ENCODE assay signal across 21 mouse cellular contexts in genomic region chr15:31454861-31455295, GRCm38 (mm10). TPM values are rescaled to one million over a fixed set of nuclear protein-coding genes. Genes with fewer than 3 reads are reported as not detected.
DNase-seq lines count a peak whose midpoint lies in the region; ATAC-seq and TF ChIP-seq lines count a peak whose summit lies in the region.
"Had no signal": no experiment of that assay in that cellular context is flagged by ENCODE, and none has a peak within 500 bp of the region (broad histone marks: within the 10 kb centered on the region; RNA-seq: fewer than 3 reads in every experiment).

No protein-coding gene starts in this region.

- TF ChIP-seq CTCF in hindbrain, postnatal 0 days (IDR thresholded peaks at IDR 0.05; ENCODE audit: low read depth), result no peak
- TF ChIP-seq CTCF in MEL (IDR thresholded peaks at IDR 0.05 in 2 of 3, conservative IDR thresholded peaks at IDR 0.05 in 1 of 3; ENCODE audit: control insufficient read depth in 1 of 3, insufficient read depth in 1 of 3, low read depth in 2 of 3, low read length in 3 of 3, poor library complexity in 1 of 3, severe bottlenecking in 1 of 3), result no peak

- no peak for TF ChIP-seq EP300 in MEL (IDR thresholded peaks at IDR 0.05; ENCODE audit: low read depth in 1 of 2, low read length in 2 of 2)

- H3K4me3 ChIP-seq in embryonic facial prominence, embryonic 15.5 days (replicated peaks), result no peak overlapping the region
- H3K4me3 ChIP-seq in embryonic facial prominence, embryonic 10.5 days, result no peak overlapping the region
- H3K4me3 ChIP-seq in hindbrain, postnatal 0 days (ENCODE audit: low read length), result no peak overlapping the region
- no peak overlapping the region for H3K4me3 ChIP-seq in hindbrain, embryonic 14.5 days (replicated peaks; ENCODE audit: low read length)
- H3K4me3 ChIP-seq in liver, embryonic 12.5 days, result no peak overlapping the region
- no peak overlapping the region for H3K4me3 ChIP-seq in MEL (ENCODE audit: control insufficient read depth in 1 of 2, insufficient read depth in 1 of 2, low read depth in 2 of 2, low read length in 2 of 2)
- H3K4me3 ChIP-seq: hindbrain, embryonic 15.5 days had no signal

- H3K4me2 ChIP-seq in embryonic facial prominence, embryonic 15.5 days (replicated peaks), result no peak overlapping the region
- H3K4me2 ChIP-seq in hindbrain, postnatal 0 days (ENCODE audit: low read depth, low read length), result no peak overlapping the region
- H3K4me2 ChIP-seq in hindbrain, embryonic 14.5 days (replicated peaks), result no peak overlapping the region
- H3K4me2 ChIP-seq in liver, embryonic 12.5 days, result no peak overlapping the region
- H3K4me2 ChIP-seq: hindbrain, embryonic 15.5 days had no signal

- TF ChIP-seq RAD21 in MEL (IDR thresholded peaks at IDR 0.05; ENCODE audit: low read depth, low read length), result no peak

- H3K4me1 ChIP-seq in embryonic facial prominence, embryonic 15.5 days, result peaks cover 11% of the 10 kb centered on the region
- peaks cover 21% of the 10 kb centered on the region for H3K4me1 ChIP-seq in embryonic facial prominence, embryonic 10.5 days
- no peaks in the 10 kb centered on the region for H3K4me1 ChIP-seq in hindbrain, postnatal 0 days (ENCODE audit: insufficient read depth, low read length)
- H3K4me1 ChIP-seq in hindbrain, embryonic 14.5 days (replicated peaks; ENCODE audit: control insufficient read depth, insufficient read depth, low read length), result peaks cover 6% of the 10 kb centered on the region
- peaks cover 47% of the 10 kb centered on the region for H3K4me1 ChIP-seq in liver, embryonic 12.5 days
- peaks cover 9 to 22% of the 10 kb centered on the region in 2 experiments for H3K4me1 ChIP-seq in MEL (ENCODE audit: control insufficient read depth in 1 of 2, insufficient read depth in 2 of 2, low read length in 2 of 2)

- no peaks in the 10 kb centered on the region for H3K9me3 ChIP-seq in embryonic facial prominence, embryonic 15.5 days (replicated peaks)
- no peaks in the 10 kb centered on the region for H3K9me3 ChIP-seq in embryonic facial prominence, embryonic 10.5 days
- H3K9me3 ChIP-seq in hindbrain, postnatal 0 days (ENCODE audit: low read length), result no peaks in the 10 kb centered on the region
- no peaks in the 10 kb centered on the region for H3K9me3 ChIP-seq in hindbrain, embryonic 14.5 days (ENCODE audit: control insufficient read depth, low read length)
- no peaks in the 10 kb centered on the region for H3K9me3 ChIP-seq in liver, embryonic 12.5 days (replicated peaks)
- H3K9me3 ChIP-seq in MEL (replicated peaks; ENCODE audit: insufficient read depth, low read length), result no peaks in the 10 kb centered on the region
- H3K9me3 ChIP-seq: G1E; hindbrain, embryonic 10.5 days; hindbrain, embryonic 15.5 days had no signal

- WGBS in embryonic facial prominence, embryonic 15.5 days, result 70% methylated on average over 7 of the region's 7 CpGs
- 79% methylated on average over 7 of the region's 7 CpGs for WGBS in embryonic facial prominence, embryonic 10.5 days
- 80% methylated on average over 7 of the region's 7 CpGs for WGBS in hindbrain, postnatal 0 days
- 82% methylated on average over 7 of the region's 7 CpGs for WGBS in hindbrain, embryonic 14.5 days
- 47% methylated on average over 7 of the region's 7 CpGs for WGBS in liver, embryonic 12.5 days (ENCODE audit: insufficient replicate concordance)

- H3K9ac ChIP-seq in embryonic facial prominence, embryonic 15.5 days, result no peak overlapping the region
- H3K9ac ChIP-seq in hindbrain, postnatal 0 days (replicated peaks; ENCODE audit: low read length), result no peak overlapping the region
- H3K9ac ChIP-seq in hindbrain, embryonic 14.5 days, result no peak overlapping the region
- H3K9ac ChIP-seq in liver, embryonic 12.5 days, result no peak overlapping the region
- H3K9ac ChIP-seq in MEL (ENCODE audit: control insufficient read depth, low read depth, low read length, poor library complexity, severe bottlenecking), result 0 out of 2 replicates have a peak overlapping the region, but pooled peaks have one; percentile 12
- H3K9ac ChIP-seq: forebrain, postnatal 0 days; hindbrain, embryonic 15.5 days had no signal

- TF ChIP-seq POLR2A in MEL (IDR thresholded peaks at IDR 0.05; ENCODE audit: control insufficient read depth in 1 of 2, insufficient read depth in 1 of 2, low read depth in 1 of 2, low read length in 2 of 2, poor library complexity in 1 of 2), result no peak

- H3K27ac ChIP-seq in embryonic facial prominence, embryonic 15.5 days (replicated peaks), result 0 out of 2 replicates have a peak overlapping the region, but pooled peaks have one; percentile 11
- no peak overlapping the region for H3K27ac ChIP-seq in embryonic facial prominence, embryonic 10.5 days (replicated peaks)
- 0 out of 2 replicates have a peak overlapping the region, but pooled peaks have one; percentile 26 for H3K27ac ChIP-seq in hindbrain, postnatal 0 days
- no peak overlapping the region for H3K27ac ChIP-seq in hindbrain, embryonic 14.5 days
- H3K27ac ChIP-seq in liver, embryonic 12.5 days, result peak overlapping the region; percentile 30; the same call in 1 of the 2 replicates
- H3K27ac ChIP-seq in MEL (ENCODE audit: control insufficient read depth, low read depth, low read length), result peak overlapping the region; percentile 46
- H3K27ac ChIP-seq: hindbrain, embryonic 10.5 days; hindbrain, embryonic 15.5 days had no signal

- DNase-seq in embryonic facial prominence, embryonic 10.5 days (ENCODE audit: low spot score), result no peak
- DNase-seq in hindbrain, postnatal 0 days (ENCODE audit: low spot score), result no peak
- no peak for DNase-seq in hindbrain, embryonic 14.5 days (ENCODE audit: low spot score)
- DNase-seq in liver (no peak), MEL (ENCODE audit: low read depth, low spot score) (peak; percentile 59)
- no peak for DNase-seq in gastrocnemius, postnatal 25 days
- DNase-seq: adrenal gland, postnatal 14 days; B cell, adult 2 months; cerebellum, adult 11-12 months; cerebellum, adult 9-11 months; forebrain, postnatal 0 days; gastrocnemius, postnatal 14 days; heart, postnatal 10 days had no signal

- peaks cover 21% of the 10 kb centered on the region for H3K36me3 ChIP-seq in embryonic facial prominence, embryonic 15.5 days
- peaks cover 39% of the 10 kb centered on the region for H3K36me3 ChIP-seq in embryonic facial prominence, embryonic 10.5 days (replicated peaks)
- peaks cover 21% of the 10 kb centered on the region for H3K36me3 ChIP-seq in hindbrain, postnatal 0 days (ENCODE audit: insufficient read depth, low read length)
- peaks cover 36% of the 10 kb centered on the region for H3K36me3 ChIP-seq in hindbrain, embryonic 14.5 days (replicated peaks; ENCODE audit: control insufficient read depth, insufficient read depth)
- H3K36me3 ChIP-seq in liver, embryonic 12.5 days, result peaks cover 38% of the 10 kb centered on the region
- H3K36me3 ChIP-seq in MEL (ENCODE audit: control insufficient read depth in 1 of 2, insufficient read depth in 2 of 2, low read length in 2 of 2), result peaks cover 0 to 25% of the 10 kb centered on the region in 2 experiments; a peak in 2 of 4 replicates

- no peaks in the 10 kb centered on the region for H3K27me3 ChIP-seq in embryonic facial prominence, embryonic 15.5 days
- H3K27me3 ChIP-seq in embryonic facial prominence, embryonic 10.5 days (replicated peaks; ENCODE audit: low read depth, poor library complexity, severe bottlenecking), result no peaks in the 10 kb centered on the region
- H3K27me3 ChIP-seq in hindbrain, postnatal 0 days (ENCODE audit: insufficient read depth, low read length), result no peaks in the 10 kb centered on the region
- H3K27me3 ChIP-seq in hindbrain, embryonic 14.5 days (ENCODE audit: control insufficient read depth, insufficient read depth, low read length), result no peaks in the 10 kb centered on the region
- no peaks in the 10 kb centered on the region for H3K27me3 ChIP-seq in liver, embryonic 12.5 days (replicated peaks)
- no peaks in the 10 kb centered on the region for H3K27me3 ChIP-seq in MEL (ENCODE audit: control insufficient read depth in 1 of 2, insufficient read depth in 2 of 2, low read length in 2 of 2)
- H3K27me3 ChIP-seq: hindbrain, embryonic 15.5 days had no signal

- no peaks in the 10 kb centered on the region; the same call in 1 of the 2 replicates for H3K79me2 ChIP-seq in MEL (ENCODE audit: control insufficient read depth, insufficient read depth, low read length, poor library complexity)

- ATAC-seq in embryonic facial prominence, embryonic 15.5 days (ENCODE audit: insufficient number of reproducible peaks, low FRiP score, low TSS enrichment, low read depth), result no peak
- ATAC-seq in hindbrain, postnatal 0 days, result no peak
- ATAC-seq in hindbrain, embryonic 14.5 days (ENCODE audit: low FRiP score), result no peak
- ATAC-seq in liver, embryonic 12.5 days, result no peak
- ATAC-seq: CD4-positive, CD25-positive, alpha-beta regulatory T cell, adult 4 months; forebrain, postnatal 0 days; inflammation-experienced regulatory T-cells, adult 6 months had no signal

TF ChIP-seq in MEL, 35 proteins besides CTCF, POLR2A, EP300 and RAD21:
- TF ChIP-seq MAZ (IDR thresholded peaks at IDR 0.05; ENCODE audit: low read depth, low read length), result no peak
- TF ChIP-seq SIN3A (IDR thresholded peaks at IDR 0.05; ENCODE audit: low read length), result no peak
- TF ChIP-seq TBP (IDR thresholded peaks at IDR 0.05; ENCODE audit: low read depth, low read length), result no peak
- peak; percentile 61; the same call in 1 of the 2 replicates for TF ChIP-seq POLR2AphosphoS2 (IDR thresholded peaks at IDR 0.05; ENCODE audit: low read length)
- peak; percentile 3; the same call in 1 of the 2 replicates for TF ChIP-seq SMC3 (IDR thresholded peaks at IDR 0.05; ENCODE audit: low read depth, low read length)
- TF ChIP-seq HCFC1 (IDR thresholded peaks at IDR 0.05; ENCODE audit: low read depth, low read length), result no peak
- no peak for TF ChIP-seq MXI1 (IDR thresholded peaks at IDR 0.05; ENCODE audit: low read depth, low read length)
- no peak for TF ChIP-seq POLR2AphosphoS5 (IDR thresholded peaks at IDR 0.05; ENCODE audit: borderline replicate concordance, low read depth, low read length)
- no peak for TF ChIP-seq ETS1 (IDR thresholded peaks at IDR 0.05; ENCODE audit: low read depth, low read length)
- no peak for TF ChIP-seq CHD2 (IDR thresholded peaks at IDR 0.05; ENCODE audit: low read length)

RNA-seq across cellular contexts. Expression of gene Ropn1l, which starts 1.3 kb away (rescaled TPM):
- polyA plus RNA-seq in embryonic facial prominence, embryonic 15.5 days (2015; fragmentation: Nextera tagmentation; extraction: Ambion mirVana), result 3.6 and 5.8 TPM in 2 replicates
- polyA plus RNA-seq in embryonic facial prominence, embryonic 10.5 days (2016; fragmentation: Nextera tagmentation; extraction: Ambion mirVana), result 3.8 and 4.2 TPM in 2 replicates
- total RNA-seq in hindbrain, postnatal 0 days (2014; rRNA removed), result 0.68 and 0.73 TPM in 2 replicates
- 3.4 and 3.7 TPM in 2 replicates for polyA plus RNA-seq in hindbrain, postnatal 0 days (2015; fragmentation: Nextera tagmentation; extraction: Ambion mirVana)
- 2.4 and 2.8 TPM in 2 replicates for polyA plus RNA-seq in hindbrain, embryonic 14.5 days (2014; fragmentation: Nextera tagmentation; extraction: Ambion mirVana)
- 1.8 and 2.4 TPM in 2 replicates for polyA plus RNA-seq in liver, embryonic 12.5 days (2016; fragmentation: Nextera tagmentation; extraction: Ambion mirVana)
- 0.96 and 1.3 TPM in 2 replicates for total RNA-seq in MEL (2012; rRNA removed)
- polyA plus RNA-seq in MEL (2012; ENCODE audit: insufficient read depth in 1 of 2, insufficient read length in 2 of 2, low read depth in 1 of 2, low replicate concordance in 2 of 2, missing spikeins in 1 of 2), result 1 to 10 TPM in 1 of 2 experiments, not detected in 1; 1.7 TPM
- total RNA-seq in gastrocnemius, postnatal 25 days (2021), result not detected
- total RNA-seq: gastrocnemius, adult 18-20 months had no signal

Comparison
In these comparisons a context has a peak if more than half of its experiments do, and no peak if none do; other contexts are left out.
1. H3K27ac ChIP-seq: peak in embryonic facial prominence, embryonic 15.5 days (single experiment), hindbrain, postnatal 0 days (single experiment), liver, embryonic 12.5 days (single experiment) and MEL (single experiment); none in embryonic facial prominence, embryonic 10.5 days (single experiment) and hindbrain, embryonic 14.5 days (single experiment).